In the genomic region with DNA sequence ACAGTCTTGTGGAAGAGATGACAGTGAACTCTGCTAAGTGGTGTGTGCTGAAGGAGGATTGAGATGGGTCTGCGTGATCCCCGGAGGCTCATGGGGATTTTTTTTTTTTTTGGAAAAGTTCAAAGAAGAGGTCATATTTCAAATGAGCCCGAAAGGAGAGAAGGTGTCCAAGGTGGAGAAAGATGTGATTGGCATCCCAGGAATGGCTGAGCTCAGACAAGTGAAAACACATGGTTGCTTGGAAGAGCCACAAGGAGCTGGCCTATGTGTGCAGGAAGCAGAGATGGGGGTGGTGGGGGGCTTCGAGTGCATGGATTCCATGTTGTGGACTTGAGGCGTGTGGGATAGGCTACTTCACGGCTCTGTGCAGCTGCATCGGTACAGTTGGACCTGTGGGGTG, we compare ENCODE assay signal across 11 mouse cellular contexts.
"Had no signal": no experiment of that assay in that cellular context is flagged by ENCODE, and none has a peak within 500 bp of the region (broad histone marks: within the 10 kb centered on the region; RNA-seq: fewer than 3 reads in every experiment).

No protein-coding gene starts in this region.

- H3K4me2 ChIP-seq: neural tube, embryonic 15.5 days had no signal

- H3K9me3 ChIP-seq: neural tube, embryonic 15.5 days had no signal

- H3K4me3 ChIP-seq: myocyte; neural tube, embryonic 15.5 days had no signal

- DNase-seq: kidney, adult 9 months; kidney, postnatal 36 days; liver; lung, adult 18-20 months; midbrain, embryonic 14.5 days; thymus, postnatal 14 days had no signal

- H3K27me3 ChIP-seq: neural tube, embryonic 15.5 days had no signal

- H3K27ac ChIP-seq: kidney, postnatal 0 days; liver, embryonic 14.5 days; neural tube, embryonic 15.5 days; stomach, postnatal 0 days had no signal

- H3K9ac ChIP-seq: liver, embryonic 14.5 days; neural tube, embryonic 15.5 days had no signal

- H3K36me3 ChIP-seq: neural tube, embryonic 15.5 days had no signal
